Mouse (Mus musculus) kidney, adult 9 months (tissue): ENCODE results near the gene Tmem169.

Experiments
- DNase-seq: peaks from one replicate; pipeline ENCODE4 v3.0.0; 2022

Gene Tmem169

GRCm38 (mm10) chr1:72287893-72288292 is 3.7 kb downstream of the Tmem169 start:
- DNase-seq = peak; percentile 85

- peak; percentile 89 for DNase-seq
Measured at GRCm38 (mm10) chr1:72288527-72289150, 4.5 kb downstream of the Tmem169 start.

GRCm38 (mm10) chr1:72290896-72291295 is 6.7 kb downstream of the Tmem169 start:
- DNase-seq = no peak

DNA sequence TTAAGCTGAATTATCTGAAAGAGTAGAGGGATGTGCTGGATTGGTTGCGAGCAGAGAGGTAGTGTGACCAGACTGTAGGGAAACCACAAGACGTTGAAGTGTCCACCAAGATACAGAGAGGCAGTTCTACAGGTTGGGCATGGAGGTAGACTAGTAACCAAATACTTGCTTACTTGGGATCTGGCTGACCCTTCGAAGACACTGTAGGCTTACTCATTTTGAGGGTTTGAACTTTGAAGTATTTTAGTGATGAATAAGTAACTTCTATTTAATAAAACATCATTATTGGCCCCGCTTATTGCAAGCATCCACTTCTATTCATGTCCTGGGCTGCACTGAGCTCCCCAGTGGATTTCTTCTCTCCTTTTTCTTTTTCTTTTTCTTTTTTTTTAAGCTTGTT is 7.3 kb downstream of the Tmem169 start:
- DNase-seq = peak; percentile 79

- no peak for DNase-seq
Measured at GRCm38 (mm10) chr1:72291925-72292324, 7.8 kb downstream of the Tmem169 start.

GRCm38 (mm10) chr1:72293869-72294663 is 9.9 kb downstream of the Tmem169 start:
- DNase-seq = peak; percentile 92

DNA sequence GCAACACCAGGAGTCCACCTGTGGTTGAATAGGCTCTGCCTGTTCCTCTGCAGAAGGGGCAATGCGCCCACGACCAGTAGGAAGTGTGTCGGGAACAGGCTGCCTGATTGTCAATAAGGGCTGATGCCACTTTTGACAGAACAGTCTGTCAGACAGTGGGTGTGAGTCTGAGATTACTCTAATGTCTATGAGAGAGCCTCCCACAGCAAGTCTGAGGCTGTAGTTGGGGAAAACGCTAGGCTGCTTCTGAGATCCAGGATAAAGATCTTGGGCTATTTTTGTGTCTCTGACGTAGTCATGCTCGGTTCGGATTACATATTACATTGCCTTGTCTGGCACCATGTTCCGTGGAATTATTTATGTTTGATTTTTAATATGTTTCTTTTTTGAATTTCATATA is 11.6 kb downstream of the Tmem169 start:
- DNase-seq = no peak

- no peak for DNase-seq
Measured at GRCm38 (mm10) chr1:72301845-72302244, 17.7 kb downstream of the Tmem169 start.

DNA sequence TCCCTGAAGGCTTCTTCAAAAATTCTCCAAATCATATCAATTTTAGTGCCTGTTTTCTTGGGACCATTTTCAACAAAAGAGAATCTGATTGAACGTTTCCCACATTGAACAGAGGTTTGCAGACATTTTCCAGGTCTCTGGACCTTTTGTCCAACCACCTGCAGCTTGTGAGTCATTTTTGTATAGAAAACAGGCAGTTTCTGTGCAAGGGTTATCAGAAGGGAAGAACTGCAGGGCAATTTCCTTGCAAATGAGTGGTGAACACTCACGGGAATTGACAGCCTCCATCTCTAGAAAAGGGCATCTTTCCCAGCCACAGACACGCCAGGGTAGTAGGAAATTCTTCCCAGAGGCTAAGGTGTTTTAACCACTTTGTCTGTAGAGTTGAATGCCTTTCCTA is 22.1 kb downstream of the Tmem169 start:
- DNase-seq = no peak

DNA sequence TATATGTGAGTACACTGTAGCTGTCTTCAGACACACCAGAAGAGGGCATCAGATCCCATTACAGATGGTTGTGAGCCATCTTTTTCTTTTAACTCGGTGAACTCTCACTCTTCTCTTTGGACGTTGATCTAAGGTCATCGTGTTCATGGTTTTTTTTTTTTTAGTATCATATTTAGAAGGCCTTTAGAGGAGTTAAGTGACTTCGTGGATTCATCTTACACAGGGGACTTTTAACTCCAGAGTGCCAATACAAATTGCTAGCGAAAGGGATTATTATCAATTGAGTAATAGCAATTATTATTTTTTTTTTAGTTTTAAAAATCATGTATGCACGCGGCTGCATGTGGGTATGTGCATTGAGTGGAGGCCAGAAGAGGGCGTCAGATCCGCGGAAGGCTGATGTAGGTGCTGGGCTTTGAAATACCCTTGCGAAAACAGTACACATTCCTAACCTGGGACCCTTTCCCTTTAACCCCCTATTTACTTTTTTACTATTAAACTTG is 22.6 kb downstream of the Tmem169 start:
- no peak for DNase-seq

- DNase-seq = peak; percentile 96
Measured at GRCm38 (mm10) chr1:72307317-72307798, 23.2 kb downstream of the Tmem169 start, which contains the start of gene Xrcc5. Xrcc5 (plus strand) TSS chr1:72307421.

DNA sequence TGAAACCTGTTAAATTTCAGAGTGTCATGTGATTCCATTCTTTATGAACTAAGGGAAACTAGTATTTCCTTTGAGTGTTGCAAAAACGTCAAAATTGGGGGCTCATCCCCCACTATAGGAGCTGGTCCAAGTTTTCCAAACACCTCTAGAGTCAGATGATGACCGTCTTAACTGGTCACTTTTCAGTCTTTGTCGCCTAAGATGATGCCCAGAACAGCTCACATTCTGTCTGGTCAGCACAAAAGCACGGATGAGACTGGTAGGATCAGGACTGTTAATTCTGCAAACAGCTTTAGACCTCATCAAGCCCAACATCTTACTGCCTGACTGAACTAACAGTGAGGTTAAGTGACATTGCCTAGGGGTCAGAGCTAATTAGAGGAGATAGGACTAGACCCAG is 24.8 kb downstream of the Tmem169 start:
- no peak for DNase-seq

DNA sequence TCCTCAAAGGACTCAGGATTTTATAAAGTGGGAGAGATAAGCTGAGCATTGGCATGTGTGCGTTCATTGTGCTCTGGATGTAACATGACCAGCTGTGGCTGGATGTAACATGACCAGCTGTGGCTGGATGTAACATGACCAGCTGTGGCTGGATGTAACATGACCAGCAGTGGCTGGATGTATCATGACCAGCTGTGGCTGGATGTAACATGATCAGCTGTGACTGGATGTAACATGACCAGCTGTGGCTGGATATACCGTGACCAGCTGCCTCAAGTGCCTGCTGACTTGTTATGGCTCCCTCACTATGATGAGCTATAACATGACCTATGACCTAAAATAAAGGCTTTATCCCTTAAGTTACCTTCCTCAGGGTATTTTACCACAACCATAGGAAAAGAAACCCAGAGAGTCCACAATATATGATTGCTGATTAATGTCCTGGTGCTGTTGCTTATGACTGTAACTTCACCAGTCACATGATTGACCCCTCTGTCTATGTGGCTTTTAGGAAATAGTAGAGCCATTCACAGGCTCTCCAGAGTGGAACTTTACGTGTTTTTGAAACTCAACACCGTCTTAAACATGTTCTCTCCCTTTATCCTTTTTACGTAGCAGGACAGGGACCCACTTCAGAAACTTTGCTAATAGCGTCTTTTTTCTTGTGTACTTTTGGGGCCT is 25.7 kb downstream of the Tmem169 start:
- no peak for DNase-seq

- no peak for DNase-seq
Measured at GRCm38 (mm10) chr1:72312701-72313398, 28.7 kb downstream of the Tmem169 start.

- DNase-seq = no peak
Measured at GRCm38 (mm10) chr1:72313399-72314039, 29.4 kb downstream of the Tmem169 start.

DNA sequence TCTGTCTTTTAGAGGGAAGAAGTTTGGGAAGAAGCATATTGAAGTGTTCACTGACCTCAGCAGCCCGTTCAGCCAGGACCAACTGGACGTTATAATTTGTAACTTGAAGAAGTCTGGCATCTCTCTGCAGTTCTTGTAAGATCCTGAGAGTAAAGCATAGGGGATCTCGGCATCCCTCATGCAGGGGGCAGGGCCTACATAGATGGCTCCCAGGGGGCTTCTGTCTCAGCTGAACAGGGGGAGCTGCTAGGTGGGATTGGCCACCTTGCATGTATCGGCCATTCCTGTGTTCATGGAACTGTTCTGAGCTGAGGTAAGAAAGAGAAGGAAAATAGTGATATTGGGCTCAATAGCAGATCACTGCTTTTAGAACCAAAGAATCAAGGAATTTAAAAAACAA is 31.3 kb downstream of the Tmem169 start:
- DNase-seq = no peak

GRCm38 (mm10) chr1:72316409-72316808 is 32.2 kb downstream of the Tmem169 start:
- no peak for DNase-seq

DNA sequence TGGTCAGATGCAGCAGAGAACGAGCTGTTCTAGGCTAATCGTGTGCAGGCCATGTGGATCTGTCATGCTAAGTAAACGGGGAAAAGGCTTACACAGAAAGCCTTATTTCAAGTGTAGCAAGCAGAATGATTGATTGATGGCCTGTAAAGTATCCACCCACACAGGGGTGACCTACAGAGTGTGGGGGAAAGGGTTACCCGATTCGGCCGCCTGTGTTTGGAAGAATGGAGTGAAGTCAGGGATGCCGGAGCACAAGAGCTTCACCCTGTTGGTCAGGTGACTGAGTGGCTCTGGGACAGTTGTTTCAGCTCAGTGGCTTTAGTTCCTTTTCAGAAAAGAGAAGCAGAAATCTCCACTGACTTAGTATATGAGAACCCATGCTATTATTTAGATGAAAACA is 32.7 kb downstream of the Tmem169 start:
- DNase-seq = no peak

DNA sequence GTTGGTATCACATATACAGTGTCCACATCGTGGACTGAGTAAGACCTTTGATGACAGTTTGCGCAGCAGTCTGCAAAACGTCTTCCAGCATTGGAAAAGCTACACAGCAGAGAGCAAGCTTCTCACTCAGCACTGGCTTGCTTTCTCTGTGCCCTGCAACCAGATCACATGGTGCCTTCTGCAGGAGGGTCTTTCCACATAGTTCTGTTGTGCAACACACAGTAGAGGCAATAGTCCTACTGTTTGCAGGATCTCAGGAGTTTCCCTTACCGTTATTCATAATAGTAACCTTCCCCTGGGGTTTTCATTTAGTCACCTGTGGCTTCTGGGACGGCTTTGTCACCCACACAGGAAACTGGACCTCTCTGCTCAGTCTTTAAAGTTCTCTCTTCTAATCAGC is 36.6 kb downstream of the Tmem169 start:
- DNase-seq = no peak

DNA sequence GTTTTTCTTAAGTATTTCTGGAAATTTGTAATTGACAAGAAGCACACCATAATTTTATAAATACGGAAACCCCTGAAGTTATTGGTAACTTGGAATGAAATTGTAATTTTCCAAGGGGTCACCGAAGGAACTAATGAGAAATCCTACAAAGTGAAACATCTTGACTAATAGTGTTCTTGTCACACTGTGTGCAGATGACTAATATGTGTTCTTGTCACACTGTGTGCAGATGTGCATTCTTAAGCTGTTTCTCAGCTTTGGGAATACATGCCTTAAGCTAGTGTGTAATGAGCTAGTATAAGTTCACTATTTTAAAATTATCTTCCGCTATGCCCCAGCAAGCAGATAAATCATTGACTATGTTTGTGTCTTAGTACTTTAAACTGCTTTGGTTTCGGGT is 39.1 kb downstream of the Tmem169 start:
- peak; percentile 47 for DNase-seq

GRCm38 (mm10) chr1:72326162-72326821 is 42.1 kb downstream of the Tmem169 start:
- no peak for DNase-seq

- DNase-seq = no peak
Measured at GRCm38 (mm10) chr1:72334807-72335206, 50.6 kb downstream of the Tmem169 start.
